Mouse (Mus musculus) liver, embryonic 16.5 days (tissue): Measurements from ENCODE around the gene Tex50. TPM values are rescaled to one million over a fixed set of nuclear protein-coding genes. Genes with fewer than 3 reads are reported as not detected.
"Not testable (repeated sequence)": the region's sequence is repeated elsewhere in the genome, so short reads cannot be mapped to it uniquely, and the experiment has no call there.

Experiments used
- ATAC-seq: fragments of 200-750 bp; cut with Nextera tagmentation; 2 replicates; pipeline ENCODE4 v1.8.0; 2017; ENCODE audit warnings: low read depth, mild to moderate bottlenecking, moderate number of reproducible peaks, moderate library complexity
- H3K27ac ChIP-seq: fragments of 300-500 bp; sonication (generic); 2 replicates; pipeline ENCODE4 v1.5.1; 2014; ENCODE audit warnings: mild to moderate bottlenecking, low read length
- H3K27me3 ChIP-seq: fragments of 300-500 bp; sonication (generic); 2 replicates; pipeline ENCODE4 v1.6.1; 2014; ENCODE audit warnings: low read depth, low read length, mixed read lengths; ENCODE audit not compliant: control insufficient read depth, insufficient read depth
- H3K36me3 ChIP-seq: fragments of 300-500 bp; sonication (generic); 2 replicates; pipeline ENCODE4 v1.6.1; 2014; ENCODE audit warnings: mild to moderate bottlenecking; ENCODE audit not compliant: control insufficient read depth, insufficient read depth
- H3K4me1 ChIP-seq: fragments of 300-500 bp; sonication (generic); 2 replicates; pipeline ENCODE4 v1.6.1; 2014; ENCODE audit warnings: low read depth, low read length, mixed read lengths; ENCODE audit not compliant: control insufficient read depth
- H3K4me2 ChIP-seq: fragments of 300-500 bp; sonication (generic); 2 replicates; pipeline ENCODE4 v1.6.1; 2014; ENCODE audit warnings: low read depth, low read length, mixed read lengths
- H3K4me3 ChIP-seq: fragments of 300-500 bp; sonication (generic); 2 replicates; pipeline ENCODE4 v1.5.1; 2014; ENCODE audit warnings: low read depth, mild to moderate bottlenecking, low read length
- H3K9ac ChIP-seq: fragments of 300-500 bp; sonication (generic); 2 replicates; pipeline ENCODE4 v1.6.1; 2014; ENCODE audit warnings: low read depth, low read length
- H3K9me3 ChIP-seq: fragments of 300-500 bp; sonication (generic); replicated peaks from 2 replicates; pipeline ENCODE4 v1.6.1; 2016; ENCODE audit warnings: low read length; ENCODE audit not compliant: control insufficient read depth
- WGBS: fragments of 180-500 bp; shearing (Covaris S2); extraction: QIAGEN DNeasy Blood & Tissue Kit; methylation state at CpG from one replicate; pipeline ENCODE4 v1.1.7; 2014; ENCODE audit not compliant: insufficient replicate concordance; 5-methylcytosine and 5-hydroxymethylcytosine counted together
- polyA plus RNA-seq: library from polyadenylated mRNA; unstranded; fragments of >200 nt; fragmentation: Nextera tagmentation; extraction: Ambion mirVana; gene quantifications from 2 replicates; pipeline ENCODE4 v1.2.1, GENCODE M21; 2015

Gene Tex50
- not detected in 2 replicates for polyA plus RNA-seq

- H3K4me3 ChIP-seq, result no peak within 1 kb of the TSS
- H3K4me2 ChIP-seq, result no peak within 1 kb of the TSS
- ATAC-seq, result no peak
- H3K4me1 ChIP-seq, result no peaks in the 10 kb centered on the region
- no peaks in the 10 kb centered on the region for H3K9me3 ChIP-seq
- H3K27ac ChIP-seq, result no peak within 1 kb of the TSS
- H3K27me3 ChIP-seq, result no peaks in the 10 kb centered on the region
- H3K36me3 ChIP-seq, result no peaks in the 10 kb centered on the region
- no peak within 1 kb of the TSS for H3K9ac ChIP-seq
- WGBS, result 56% methylated on average over 3 of the region's 3 CpGs
These were observed at the start of gene Tex50 for GRCm38 (mm10) chr1:161159214-161159613. Gene Tex50 (minus strand): TSS chr1:161159314.

- Histone ChIP-seq H3K9ac (no peak overlapping the region), H3K27me3 (no peaks in the 10 kb centered on the region), H3K4me2 (no peak overlapping the region), H3K36me3 (no peaks in the 10 kb centered on the region), H3K4me3 (no peak overlapping the region), H3K9me3 (no peaks in the 10 kb centered on the region), H3K27ac (no peak overlapping the region), H3K4me1 (peaks cover 9% of the 10 kb centered on the region; the same call in 1 of the 2 replicates)
- WGBS, result 44% methylated on average over 5 of the region's 5 CpGs
- no peak for ATAC-seq
These were observed 40.7 kb upstream of the Tex50 start for GRCm38 (mm10) chr1:161199856-161200255.

- H3K4me3 ChIP-seq, result peak overlapping the region; percentile 52
- WGBS, result 51% methylated on average over 11 of the region's 11 CpGs
- not testable (repeated sequence) for H3K36me3 ChIP-seq, H3K27me3 ChIP-seq, ATAC-seq, H3K4me1 ChIP-seq, H3K9me3 ChIP-seq, H3K27ac ChIP-seq
- peak overlapping the region; percentile 64 for H3K4me2 ChIP-seq
- peak overlapping the region; percentile 53; the same call in 1 of the 2 replicates for H3K9ac ChIP-seq
These were observed 37.2 kb upstream of the Tex50 start for GRCm38 (mm10) chr1:161196364-161196763.

GRCm38 (mm10) chr1:161195541-161196351 is 36.6 kb upstream of the Tex50 start:
- Histone ChIP-seq H3K4me2 (peak overlapping the region; percentile 64), H3K27ac (no peak overlapping the region), H3K36me3 (no peaks in the 10 kb centered on the region), H3K9ac (peak overlapping the region; percentile 53), H3K9me3 (no peaks in the 10 kb centered on the region), H3K27me3 (no peaks in the 10 kb centered on the region), H3K4me1 (peaks cover 9% of the 10 kb centered on the region; the same call in 1 of the 2 replicates), H3K4me3 (peak overlapping the region; percentile 52)
- peak; percentile 94 for ATAC-seq
- WGBS, result 1% methylated on average over 16 of the region's 16 CpGs

- no peak overlapping the region for H3K9ac ChIP-seq
- H3K4me3 ChIP-seq, result no peak overlapping the region
- H3K36me3 ChIP-seq, result no peaks in the 10 kb centered on the region
- no peaks in the 10 kb centered on the region for H3K9me3 ChIP-seq
- H3K27me3 ChIP-seq, result no peaks in the 10 kb centered on the region
- ATAC-seq, result no peak
- H3K4me2 ChIP-seq, result no peak overlapping the region
- WGBS, result 57% methylated on average over 9 of the region's 9 CpGs
- no peak overlapping the region for H3K27ac ChIP-seq
- peaks cover 4% of the 10 kb centered on the region; the same call in 1 of the 2 replicates for H3K4me1 ChIP-seq
These were observed 31.3 kb upstream of the Tex50 start for GRCm38 (mm10) chr1:161190253-161190910.

- H3K27me3 ChIP-seq, result no peaks in the 10 kb centered on the region
- H3K4me2 ChIP-seq, result no peak overlapping the region
- no peak for ATAC-seq
- WGBS, result 68% methylated on average over 3 of the region's 3 CpGs
- H3K4me1 ChIP-seq, result no peaks in the 10 kb centered on the region
- H3K9ac ChIP-seq, result no peak overlapping the region
- H3K4me3 ChIP-seq, result no peak overlapping the region
- H3K36me3 ChIP-seq, result no peaks in the 10 kb centered on the region
- H3K9me3 ChIP-seq, result no peaks in the 10 kb centered on the region
- H3K27ac ChIP-seq, result no peak overlapping the region
These were observed 26.3 kb upstream of the Tex50 start for GRCm38 (mm10) chr1:161185431-161185830.

- no peaks in the 10 kb centered on the region for H3K4me1 ChIP-seq
- H3K4me2 ChIP-seq, result no peak overlapping the region
- H3K27me3 ChIP-seq, result no peaks in the 10 kb centered on the region
- no peak overlapping the region for H3K9ac ChIP-seq
- ATAC-seq, result no peak
- no peaks in the 10 kb centered on the region for H3K9me3 ChIP-seq
- WGBS, result 68% methylated on average over 9 of the region's 9 CpGs
- no peaks in the 10 kb centered on the region for H3K36me3 ChIP-seq
- H3K27ac ChIP-seq, result no peak overlapping the region
- no peak overlapping the region for H3K4me3 ChIP-seq
These were observed 24.6 kb upstream of the Tex50 start for GRCm38 (mm10) chr1:161183677-161184076.

GRCm38 (mm10) chr1:161182386-161182785 is 23.3 kb upstream of the Tex50 start:
- H3K27me3 ChIP-seq, result no peaks in the 10 kb centered on the region
- no peaks in the 10 kb centered on the region for H3K9me3 ChIP-seq
- ATAC-seq, result no peak
- H3K4me3 ChIP-seq, result no peak overlapping the region
- H3K4me2 ChIP-seq, result no peak overlapping the region
- 65% methylated on average over 9 of the region's 9 CpGs for WGBS
- H3K9ac ChIP-seq, result no peak overlapping the region
- no peak overlapping the region for H3K27ac ChIP-seq
- no peaks in the 10 kb centered on the region for H3K36me3 ChIP-seq
- no peaks in the 10 kb centered on the region for H3K4me1 ChIP-seq

GRCm38 (mm10) chr1:161180674-161181073 is 21.6 kb upstream of the Tex50 start:
- Histone ChIP-seq H3K27me3 (no peaks in the 10 kb centered on the region), H3K4me1 (no peaks in the 10 kb centered on the region), H3K9me3 (no peaks in the 10 kb centered on the region), H3K4me2 (no peak overlapping the region), H3K36me3 (no peaks in the 10 kb centered on the region), H3K27ac (no peak overlapping the region), H3K9ac (no peak overlapping the region), H3K4me3 (no peak overlapping the region)
- 34% methylated on average over 8 of the region's 8 CpGs for WGBS
- ATAC-seq, result no peak
